Mouse (Mus musculus): Measurements from ENCODE around the gene Tyro3.

- TF ChIP-seq CTCF (IDR thresholded peaks at IDR 0.05; ENCODE audit: extremely low read depth, insufficient read depth, low read length) (no peak), POLR2A (IDR thresholded peaks at IDR 0.05; ENCODE audit: extremely low read depth, insufficient read depth, low read length) (no peak)
These were observed 1.8 kb downstream of the Tyro3 start for GRCm38 (mm10) chr2:119799181-119799960.

All from cortical plate, adult 2 months (tissue).